Mouse (Mus musculus) embryonic facial prominence, embryonic 10.5 days (tissue): ENCODE measurements at regions not wholly inside any gene's neighbourhood (a gene's known extent, or its start where the extent isn't known, plus 50 kb on each side); places are given as distances from the start of the nearest gene placed in this dataset.

Experiments
- DNase-seq: peaks from one replicate; pipeline ENCODE4 v3.0.0-alpha.2; 2017; ENCODE audit warnings: low spot score
- H3K27ac ChIP-seq: fragments of 300-500 bp; sonication (generic); replicated peaks from 2 replicates; pipeline ENCODE4 v1.5.1; 2016; ENCODE audit warnings: mild to moderate bottlenecking
- H3K27me3 ChIP-seq: fragments of 300-500 bp; sonication (generic); replicated peaks from 2 replicates; pipeline ENCODE4 v1.6.1; 2016; ENCODE audit warnings: low read depth, mild to moderate bottlenecking; ENCODE audit not compliant: poor library complexity, severe bottlenecking
- H3K36me3 ChIP-seq: fragments of 300-500 bp; sonication (generic); replicated peaks from 2 replicates; pipeline ENCODE4 v1.6.1; 2016; ENCODE audit warnings: mild to moderate bottlenecking, moderate library complexity
- H3K4me1 ChIP-seq: fragments of 300-500 bp; sonication (generic); 2 replicates; pipeline ENCODE4 v1.6.1; 2016
- H3K4me3 ChIP-seq: fragments of 300-500 bp; sonication (generic); 2 replicates; pipeline ENCODE4 v1.5.1; 2016; ENCODE audit warnings: mild to moderate bottlenecking, moderate library complexity
- H3K9me3 ChIP-seq: fragments of 300-500 bp; sonication (generic); 2 replicates; pipeline ENCODE4 v1.6.1; 2016; ENCODE audit warnings: mild to moderate bottlenecking
- WGBS: fragments of 180-500 bp; shearing (Covaris S2); methylation state at CpG from one replicate; pipeline ENCODE4 v1.1.7; 2016; 5-methylcytosine and 5-hydroxymethylcytosine counted together

- no peak for DNase-seq
- WGBS, result 86% methylated on average over 3 of the region's 3 CpGs
Measured at GRCm38 (mm10) chr1:167905424-167905823, 216.4 kb downstream of the Lmx1a start.

GRCm38 (mm10) chr1:167912074-167912473, 223.0 kb downstream of the Lmx1a start:
- H3K27me3 ChIP-seq, result no peaks in the 10 kb centered on the region
- DNase-seq, result no peak
- no peak overlapping the region for H3K4me3 ChIP-seq
- H3K27ac ChIP-seq, result no peak overlapping the region
- 0 out of 2 replicates have a peak, but pooled peaks cover 6% of the 10 kb centered on the region for H3K4me1 ChIP-seq
- no peaks in the 10 kb centered on the region for H3K36me3 ChIP-seq
- H3K9me3 ChIP-seq, result no peaks in the 10 kb centered on the region
- 78% methylated on average over 3 of the region's 3 CpGs for WGBS

More at GRCm38 (mm10) chr1:167905424-167905823, 216.4 kb downstream of the Lmx1a start:
- Histone ChIP-seq H3K27ac (no peak overlapping the region), H3K4me1 (0 out of 2 replicates have a peak, but pooled peaks cover 3% of the 10 kb centered on the region), H3K4me3 (no peak overlapping the region), H3K9me3 (no peaks in the 10 kb centered on the region), H3K27me3 (no peaks in the 10 kb centered on the region), H3K36me3 (no peaks in the 10 kb centered on the region)

DNA sequence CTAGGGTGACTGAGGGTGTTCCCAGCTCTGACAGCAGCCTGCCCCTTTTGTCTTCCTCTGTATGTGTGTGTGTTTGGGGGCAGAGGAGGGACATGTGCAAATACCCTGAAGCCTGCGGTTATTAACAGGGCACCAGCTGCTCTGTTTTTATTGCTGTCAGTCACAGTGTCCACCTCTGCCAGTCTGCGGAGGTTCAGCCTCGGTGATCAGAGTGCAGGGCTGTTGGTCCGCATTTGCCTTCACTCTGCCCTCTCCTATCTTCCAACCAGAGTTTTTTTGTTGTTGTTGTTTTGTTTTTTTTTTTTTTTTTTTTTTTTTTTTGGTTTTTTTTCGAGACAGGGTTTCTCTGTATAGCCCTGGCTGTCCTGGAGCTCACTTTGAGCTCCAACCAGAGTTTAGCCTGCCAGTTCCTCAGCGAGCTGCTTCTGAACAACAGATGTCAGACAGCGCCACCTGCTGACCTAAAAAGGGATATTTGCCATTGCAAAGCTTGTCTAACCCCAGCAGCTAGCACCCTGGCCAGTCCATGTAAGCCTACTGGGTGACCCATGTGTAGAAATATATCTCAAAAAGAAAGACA, 226.0 kb downstream of the Lmx1a start:
- WGBS, result 38% methylated on average over 7 of the region's 7 CpGs
- Histone ChIP-seq H3K27me3 (no peaks in the 10 kb centered on the region), H3K27ac (no peak overlapping the region), H3K36me3 (no peaks in the 10 kb centered on the region), H3K9me3 (no peaks in the 10 kb centered on the region), H3K4me3 (no peak overlapping the region), H3K4me1 (0 out of 2 replicates have a peak, but pooled peaks cover 3% of the 10 kb centered on the region)
- DNase-seq, result peak; percentile 84

- Histone ChIP-seq H3K27ac (no peak overlapping the region), H3K4me3 (no peak overlapping the region), H3K36me3 (no peaks in the 10 kb centered on the region), H3K9me3 (no peaks in the 10 kb centered on the region), H3K4me1 (0 out of 2 replicates have a peak, but pooled peaks cover 3% of the 10 kb centered on the region), H3K27me3 (no peaks in the 10 kb centered on the region)
- no peak for DNase-seq
- WGBS, result 56% methylated on average over 6 of the region's 6 CpGs
Measured at GRCm38 (mm10) chr1:167915578-167916275, 226.7 kb downstream of the Lmx1a start.

- DNase-seq, result no peak
- H3K27me3 ChIP-seq, result peaks cover 8% of the 10 kb centered on the region; the same call in 1 of the 2 replicates
- H3K4me3 ChIP-seq, result no peak overlapping the region
- no peak overlapping the region for H3K27ac ChIP-seq
- no peaks in the 10 kb centered on the region for H3K36me3 ChIP-seq
- H3K4me1 ChIP-seq, result no peaks in the 10 kb centered on the region
- 90% methylated on average over 7 of the region's 7 CpGs for WGBS
- H3K9me3 ChIP-seq, result no peaks in the 10 kb centered on the region
Measured at GRCm38 (mm10) chr1:167922917-167923316, 233.9 kb downstream of the Lmx1a start.

DNA sequence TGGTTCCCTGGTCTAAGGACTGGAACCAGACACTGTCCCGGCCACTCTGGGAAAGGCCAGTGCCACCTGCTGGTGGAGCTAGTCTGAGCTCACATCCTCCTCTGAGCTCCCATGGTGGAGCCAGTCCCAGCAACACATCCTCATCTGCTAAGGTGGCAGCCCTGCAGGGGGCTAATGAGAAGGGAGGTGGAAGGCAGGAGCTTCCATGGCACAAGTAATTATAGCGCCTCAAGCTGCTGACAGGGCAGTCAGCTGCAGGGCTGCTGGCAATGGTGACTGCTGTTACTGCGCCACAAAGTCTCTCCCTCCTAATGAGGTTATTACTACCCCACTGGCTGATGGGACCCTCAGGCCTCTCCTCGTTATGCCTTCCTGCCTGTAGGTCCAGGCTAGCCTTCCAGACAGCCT, 239.0 kb downstream of the Lmx1a start:
- Histone ChIP-seq H3K4me1 (peaks cover 18% of the 10 kb centered on the region), H3K4me3 (no peak overlapping the region), H3K9me3 (no peaks in the 10 kb centered on the region), H3K27ac (no peak overlapping the region), H3K36me3 (no peaks in the 10 kb centered on the region), H3K27me3 (peaks cover 38% of the 10 kb centered on the region)
- WGBS, result 33% methylated on average over 4 of the region's 4 CpGs
- no peak for DNase-seq

GRCm38 (mm10) chr1:167929729-167930341, 240.8 kb downstream of the Lmx1a start:
- peak; percentile 70 for DNase-seq
- H3K9me3 ChIP-seq, result no peaks in the 10 kb centered on the region
- no peaks in the 10 kb centered on the region for H3K36me3 ChIP-seq
- peak overlapping the region; percentile 57 for H3K4me3 ChIP-seq
- H3K27ac ChIP-seq, result 0 out of 2 replicates have a peak overlapping the region, but pooled peaks have one; percentile 37
- H3K4me1 ChIP-seq, result peaks cover 18% of the 10 kb centered on the region
- under 1% methylated on average over 28 of the region's 28 CpGs for WGBS
- H3K27me3 ChIP-seq, result peaks cover 38% of the 10 kb centered on the region

DNA sequence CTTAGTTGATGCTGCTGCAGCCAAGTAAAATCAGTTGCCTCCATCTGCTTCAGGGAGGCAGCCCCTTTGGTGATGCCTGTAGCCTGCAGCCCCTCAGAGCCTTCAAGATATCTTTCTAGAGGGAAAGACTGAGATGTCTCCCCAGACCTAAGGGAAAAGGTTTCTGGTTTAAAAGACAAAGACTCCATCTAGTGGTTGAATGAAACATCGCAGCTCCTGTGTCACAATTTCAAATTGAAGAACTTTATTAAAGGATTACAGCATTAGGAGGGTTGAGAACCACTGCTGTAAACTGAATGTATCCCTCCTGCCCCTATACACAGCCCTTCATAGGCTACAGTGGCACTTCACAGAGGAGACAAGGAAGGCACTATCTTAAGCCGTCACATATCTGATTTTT, 243.1 kb downstream of the Lmx1a start:
- Histone ChIP-seq H3K9me3 (no peaks in the 10 kb centered on the region), H3K27me3 (peaks cover 38% of the 10 kb centered on the region), H3K27ac (no peak overlapping the region), H3K36me3 (no peaks in the 10 kb centered on the region), H3K4me1 (peaks cover 18% of the 10 kb centered on the region), H3K4me3 (no peak overlapping the region)
- 37% methylated on average over 2 of the region's 2 CpGs for WGBS
- DNase-seq, result no peak

DNA sequence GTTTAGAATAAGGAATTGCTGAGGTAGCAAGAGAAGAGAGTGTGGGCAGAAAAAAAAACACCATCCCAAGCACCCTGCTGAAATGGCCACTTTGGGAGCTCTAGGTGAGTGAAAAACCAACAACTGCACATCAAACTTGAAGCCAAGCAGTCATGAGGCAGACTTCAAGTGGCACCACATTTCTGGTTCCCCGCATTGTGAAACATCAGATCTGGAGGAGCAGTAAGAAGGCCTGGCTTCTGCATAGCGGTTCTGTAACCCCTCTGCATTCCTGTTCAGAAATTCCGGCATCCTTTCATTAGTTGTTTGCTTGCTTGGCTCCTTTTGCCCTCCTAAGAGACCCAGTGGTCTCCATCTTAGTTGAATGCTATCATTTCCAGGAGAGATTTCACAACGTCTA, 247.7 kb downstream of the Lmx1a start:
- Histone ChIP-seq H3K27ac (no peak overlapping the region), H3K4me1 (no peaks in the 10 kb centered on the region), H3K36me3 (no peaks in the 10 kb centered on the region), H3K4me3 (no peak overlapping the region), H3K9me3 (no peaks in the 10 kb centered on the region), H3K27me3 (no peaks in the 10 kb centered on the region)
- no peak for DNase-seq
- WGBS, result 85% methylated on average over 4 of the region's 4 CpGs

DNA sequence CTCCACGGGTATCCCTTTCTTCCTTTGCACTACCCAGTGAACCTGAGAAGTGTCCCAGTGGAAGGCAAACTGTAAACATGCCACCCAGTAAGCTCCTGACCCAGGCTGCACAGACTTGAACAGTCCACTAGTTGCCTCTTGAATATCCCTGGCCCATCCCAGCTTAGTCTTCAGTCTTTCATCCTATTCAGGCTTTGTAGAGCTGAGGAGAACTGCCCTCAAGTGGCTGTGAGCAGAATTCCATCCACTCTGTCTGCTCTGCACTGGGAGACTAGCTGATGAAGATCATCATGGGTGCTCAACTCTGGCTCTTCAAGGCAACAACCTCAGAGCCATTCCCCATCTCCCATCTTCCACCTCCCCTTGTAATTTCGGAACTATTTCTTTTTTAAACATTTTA, 249.1 kb downstream of the Lmx1a start:
- Histone ChIP-seq H3K4me3 (no peak overlapping the region), H3K27ac (no peak overlapping the region), H3K4me1 (no peaks in the 10 kb centered on the region; the same call in 1 of the 2 replicates), H3K36me3 (no peaks in the 10 kb centered on the region), H3K9me3 (no peaks in the 10 kb centered on the region), H3K27me3 (no peaks in the 10 kb centered on the region)
- no peak for DNase-seq
- WGBS, result 81% methylated on average over 2 of the region's 2 CpGs

- WGBS, result 53% methylated on average over 8 of the region's 8 CpGs
- Histone ChIP-seq H3K36me3 (no peaks in the 10 kb centered on the region), H3K27me3 (no peaks in the 10 kb centered on the region), H3K4me1 (no peaks in the 10 kb centered on the region; the same call in 1 of the 2 replicates), H3K4me3 (no peak overlapping the region), H3K9me3 (no peaks in the 10 kb centered on the region), H3K27ac (no peak overlapping the region)
- DNase-seq, result peak; percentile 18
Measured at GRCm38 (mm10) chr1:167942037-167942470, 253.0 kb downstream of the Lmx1a start.

DNA sequence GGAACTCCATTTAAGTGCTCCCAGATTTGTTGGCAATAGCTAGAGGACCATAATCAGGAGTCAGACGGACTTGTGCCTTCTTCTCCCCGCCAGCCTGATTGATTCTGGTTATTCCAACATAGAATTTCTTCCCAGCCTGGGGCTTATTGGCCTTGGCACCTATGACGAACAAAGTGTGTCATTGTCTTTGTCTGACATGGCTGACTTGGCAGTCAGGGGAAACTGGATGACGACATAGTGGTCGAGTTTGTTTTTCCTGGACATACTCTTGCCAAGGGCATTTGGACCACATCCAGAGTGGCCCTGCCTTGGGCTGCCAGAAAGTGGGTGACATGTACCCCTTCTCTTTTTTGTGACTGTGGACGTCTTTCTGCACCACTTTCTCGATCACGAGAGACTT, 254.1 kb downstream of the Lmx1a start:
- Histone ChIP-seq H3K4me3 (no peak overlapping the region), H3K9me3 (no peaks in the 10 kb centered on the region), H3K4me1 (no peaks in the 10 kb centered on the region; the same call in 1 of the 2 replicates), H3K27me3 (no peaks in the 10 kb centered on the region), H3K36me3 (no peaks in the 10 kb centered on the region), H3K27ac (no peak overlapping the region)
- no peak for DNase-seq
- WGBS, result 65% methylated on average over 8 of the region's 8 CpGs
